Mouse (Mus musculus) myocyte (in vitro differentiated cells): ENCODE measurements around the gene Mfsd13b.

Experiments
- CEBPB ChIP-seq: IDR thresholded peaks from 2 replicates; pipeline ENCODE4 v1.6.1; 2011; ENCODE audit warnings: mild to moderate bottlenecking, moderate library complexity; ENCODE audit not compliant: poor library complexity, insufficient read depth, severe bottlenecking
- E2F4 ChIP-seq: IDR thresholded peaks from one replicate; pipeline ENCODE4 v1.6.1; 2011; ENCODE audit warnings: mild to moderate bottlenecking, control low read depth, moderate library complexity; ENCODE audit not compliant: insufficient read depth
- MAX ChIP-seq: IDR thresholded peaks from one replicate; pipeline ENCODE4 v1.6.1; 2011; ENCODE audit warnings: low read depth, mild to moderate bottlenecking, control low read depth
- MYOD1 ChIP-seq, 3 experiments: IDR thresholded peaks; one replicate each; pipeline ENCODE4 v1.6.1; 2011; ENCODE audit warnings: control low read depth in 2 of 3, low read depth in 2 of 3, mild to moderate bottlenecking in 2 of 3, moderate library complexity in 1 of 3; ENCODE audit not compliant: insufficient read length in 2 of 3, control insufficient read depth in 1 of 3
- MYOG ChIP-seq, 3 experiments: IDR thresholded peaks; one replicate each; pipeline ENCODE4 v1.6.1; 2011; ENCODE audit warnings: control low read depth in 2 of 3, low read depth in 2 of 3, mild to moderate bottlenecking in 2 of 3; ENCODE audit not compliant: insufficient read length in 2 of 3, control insufficient read depth in 1 of 3, insufficient read depth in 1 of 3
- POLR2A ChIP-seq: IDR thresholded peaks from one replicate; pipeline ENCODE4 v1.6.1; 2011; ENCODE audit warnings: low read depth, mild to moderate bottlenecking, control low read depth, moderate library complexity; ENCODE audit not compliant: insufficient read length
- POLR2AphosphoS2 ChIP-seq: IDR thresholded peaks from one replicate; pipeline ENCODE4 v1.6.1; 2011; ENCODE audit warnings: low read depth, control low read depth; ENCODE audit not compliant: insufficient read length
- REST ChIP-seq: IDR thresholded peaks from one replicate; pipeline ENCODE4 v1.6.1; 2011; ENCODE audit warnings: mild to moderate bottlenecking, control low read depth, moderate library complexity; ENCODE audit not compliant: insufficient read depth, insufficient read length
- SRF ChIP-seq: IDR thresholded peaks from one replicate; pipeline ENCODE4 v1.6.1; 2011; ENCODE audit warnings: low read depth; ENCODE audit not compliant: control insufficient read depth, insufficient read length
- USF1 ChIP-seq: IDR thresholded peaks from one replicate; pipeline ENCODE4 v1.6.1; 2011; ENCODE audit warnings: low read depth, mild to moderate bottlenecking, control low read depth, moderate library complexity

DNA sequence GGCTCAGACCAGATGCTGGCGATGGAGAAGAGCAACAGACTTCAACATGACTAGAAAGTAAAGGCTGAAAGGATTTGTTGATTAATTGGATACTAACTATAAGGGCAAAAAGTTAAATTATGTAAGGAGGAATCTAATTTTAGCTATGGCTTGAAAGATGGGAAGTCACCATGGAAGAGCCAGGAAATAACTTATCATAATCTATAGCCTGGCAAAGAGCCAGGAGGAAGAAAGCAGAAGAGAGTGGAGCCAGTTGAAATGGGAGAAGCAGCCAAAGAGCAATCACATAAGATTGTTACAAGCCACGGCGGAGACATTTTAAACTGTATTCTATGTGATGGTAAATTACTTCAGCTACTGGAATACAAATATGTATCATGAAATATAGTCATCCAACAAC is 8.3 kb upstream of the Mfsd13b start:
- TF ChIP-seq POLR2A (no peak), CEBPB (no peak), MAX (no peak), MYOG (IDR thresholded peaks at IDR 0.05; ENCODE audit: control insufficient read depth in 1 of 3, insufficient read depth in 1 of 3, insufficient read length in 2 of 3, low read depth in 2 of 3) (no peak), USF1 (no peak), E2F4 (no peak), POLR2AphosphoS2 (no peak), REST (no peak), MYOD1 (IDR thresholded peaks at IDR 0.05; ENCODE audit: control insufficient read depth in 1 of 3, insufficient read length in 2 of 3, low read depth in 2 of 3) (no peak), SRF (no peak)
